Mouse (Mus musculus) forebrain, embryonic 16.5 days (tissue): ENCODE measurements at regions not wholly inside any gene's neighbourhood (a gene's known extent, or its start where the extent isn't known, plus 50 kb on each side); places are given as distances from the start of the nearest gene placed in this dataset.

ENCODE experiments used
- ATAC-seq: fragments of 200-750 bp; cut with Nextera tagmentation; 2 replicates; pipeline ENCODE4 v1.8.0; 2017; ENCODE audit warnings: mild to moderate bottlenecking, moderate library complexity
- H3K27ac ChIP-seq: fragments of 300-500 bp; sonication (generic); 2 replicates; pipeline ENCODE4 v1.5.1; 2014; ENCODE audit warnings: low read length, control low read depth
- H3K27me3 ChIP-seq: fragments of 300-500 bp; sonication (generic); replicated peaks from 2 replicates; pipeline ENCODE4 v1.6.1; 2014; ENCODE audit warnings: low read length; ENCODE audit not compliant: control insufficient read depth, insufficient read depth
- H3K36me3 ChIP-seq: fragments of 300-500 bp; sonication (generic); 2 replicates; pipeline ENCODE4 v1.6.1; 2014; ENCODE audit not compliant: control insufficient read depth, insufficient read depth
- H3K4me1 ChIP-seq: fragments of 300-500 bp; sonication (generic); replicated peaks from 2 replicates; pipeline ENCODE4 v1.6.1; 2014; ENCODE audit warnings: low read length; ENCODE audit not compliant: control insufficient read depth, insufficient read depth
- H3K4me2 ChIP-seq: fragments of 300-500 bp; sonication (generic); 2 replicates; pipeline ENCODE4 v1.6.1; 2014; ENCODE audit warnings: mild to moderate bottlenecking, low read length, control low read depth
- H3K4me3 ChIP-seq: fragments of 300-500 bp; sonication (generic); replicated peaks from 2 replicates; pipeline ENCODE4 v1.5.1; 2014; ENCODE audit warnings: mild to moderate bottlenecking, low read length, control low read depth
- H3K9ac ChIP-seq: fragments of 300-500 bp; sonication (generic); replicated peaks from 2 replicates; pipeline ENCODE4 v1.6.1; 2014; ENCODE audit warnings: low read depth, low read length, control low read depth
- H3K9me3 ChIP-seq: fragments of 300-500 bp; sonication (generic); 2 replicates; pipeline ENCODE4 v1.6.1; 2016; ENCODE audit warnings: low read length; ENCODE audit not compliant: control insufficient read depth
- WGBS: fragments of 180-500 bp; shearing (Covaris S2); extraction: QIAGEN DNeasy Blood & Tissue Kit; methylation state at CpG from one replicate; pipeline ENCODE4 v1.1.7; 2014; 5-methylcytosine and 5-hydroxymethylcytosine counted together

- Histone ChIP-seq H3K4me1 (no peaks in the 10 kb centered on the region), H3K27ac (no peak overlapping the region), H3K27me3 (no peaks in the 10 kb centered on the region), H3K4me3 (no peak overlapping the region), H3K9me3 (no peaks in the 10 kb centered on the region), H3K9ac (no peak overlapping the region), H3K36me3 (no peaks in the 10 kb centered on the region), H3K4me2 (no peak overlapping the region)
- ATAC-seq, result no peak
- 81% methylated on average over 15 of the region's 15 CpGs for WGBS
These were observed 237.6 kb downstream of the Atp23 start for GRCm38 (mm10) chr10:126663461-126664013.

GRCm38 (mm10) chr10:126662765-126663164, 238.4 kb downstream of the Atp23 start:
- Histone ChIP-seq H3K27me3 (no peaks in the 10 kb centered on the region), H3K4me2 (no peak overlapping the region), H3K36me3 (no peaks in the 10 kb centered on the region), H3K9ac (no peak overlapping the region), H3K27ac (no peak overlapping the region), H3K4me1 (no peaks in the 10 kb centered on the region), H3K9me3 (no peaks in the 10 kb centered on the region), H3K4me3 (no peak overlapping the region)
- ATAC-seq, result no peak
- WGBS, result 93% methylated on average over 6 of the region's 6 CpGs

DNA sequence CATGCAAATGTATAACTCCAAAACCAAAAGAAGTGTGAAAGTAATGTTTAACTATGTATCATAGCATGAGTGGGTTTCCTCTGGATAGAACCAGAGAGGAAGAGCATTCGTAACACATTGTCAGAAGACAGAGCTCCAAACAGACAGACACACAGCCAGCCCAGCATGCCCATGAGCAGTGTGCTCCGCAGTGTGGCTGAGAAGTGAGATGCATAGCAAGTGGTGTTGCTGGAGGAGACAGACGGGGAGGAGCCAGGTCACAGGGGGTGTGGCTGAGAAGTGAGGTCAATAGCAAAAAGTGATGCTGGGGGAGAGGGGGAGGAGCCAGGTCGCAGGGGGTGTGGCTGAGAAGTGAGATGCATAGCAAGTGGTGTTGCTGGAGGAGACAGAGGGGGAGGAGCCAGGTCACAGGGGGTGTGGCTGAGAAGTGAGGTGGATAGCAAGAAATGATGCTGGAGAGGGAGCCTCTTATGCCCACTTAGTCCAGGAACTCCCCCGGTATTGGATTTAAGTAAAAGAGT, 240.0 kb downstream of the Atp23 start:
- Histone ChIP-seq H3K9ac (no peak overlapping the region), H3K27ac (no peak overlapping the region), H3K4me2 (no peak overlapping the region), H3K4me1 (no peaks in the 10 kb centered on the region), H3K4me3 (no peak overlapping the region), H3K27me3 (no peaks in the 10 kb centered on the region), H3K9me3 (no peaks in the 10 kb centered on the region), H3K36me3 (no peaks in the 10 kb centered on the region)
- no peak for ATAC-seq
- WGBS, result 66% methylated on average over 5 of the region's 5 CpGs

- H3K4me1 ChIP-seq, result no peaks in the 10 kb centered on the region
- no peak overlapping the region for H3K4me2 ChIP-seq
- no peaks in the 10 kb centered on the region for H3K9me3 ChIP-seq
- H3K4me3 ChIP-seq, result no peak overlapping the region
- H3K27me3 ChIP-seq, result no peaks in the 10 kb centered on the region
- H3K36me3 ChIP-seq, result no peaks in the 10 kb centered on the region
- no peak overlapping the region for H3K9ac ChIP-seq
- 76% methylated on average over 9 of the region's 9 CpGs for WGBS
- ATAC-seq, result no peak
- no peak overlapping the region for H3K27ac ChIP-seq
These were observed 241.1 kb downstream of the Atp23 start for GRCm38 (mm10) chr10:126660024-126660423.

GRCm38 (mm10) chr10:126652693-126653092, 248.5 kb downstream of the Atp23 start:
- no peak for ATAC-seq
- Histone ChIP-seq H3K4me3 (no peak overlapping the region), H3K27me3 (no peaks in the 10 kb centered on the region), H3K9me3 (no peaks in the 10 kb centered on the region), H3K27ac (no peak overlapping the region), H3K4me1 (0 out of 2 replicates have a peak, but pooled peaks cover 2% of the 10 kb centered on the region), H3K9ac (no peak overlapping the region), H3K4me2 (no peak overlapping the region), H3K36me3 (no peaks in the 10 kb centered on the region)
- 89% methylated on average over 3 of the region's 3 CpGs for WGBS

GRCm38 (mm10) chr10:126646587-126646986, 254.6 kb downstream of the Atp23 start:
- no peak overlapping the region for H3K9ac ChIP-seq
- H3K4me1 ChIP-seq, result peaks cover 8% of the 10 kb centered on the region
- H3K27ac ChIP-seq, result no peak overlapping the region
- no peak overlapping the region for H3K4me3 ChIP-seq
- H3K27me3 ChIP-seq, result no peaks in the 10 kb centered on the region
- no peaks in the 10 kb centered on the region for H3K9me3 ChIP-seq
- no peak for ATAC-seq
- 23% methylated on average over 4 of the region's 4 CpGs for WGBS
- no peaks in the 10 kb centered on the region for H3K36me3 ChIP-seq
- H3K4me2 ChIP-seq, result no peak overlapping the region

DNA sequence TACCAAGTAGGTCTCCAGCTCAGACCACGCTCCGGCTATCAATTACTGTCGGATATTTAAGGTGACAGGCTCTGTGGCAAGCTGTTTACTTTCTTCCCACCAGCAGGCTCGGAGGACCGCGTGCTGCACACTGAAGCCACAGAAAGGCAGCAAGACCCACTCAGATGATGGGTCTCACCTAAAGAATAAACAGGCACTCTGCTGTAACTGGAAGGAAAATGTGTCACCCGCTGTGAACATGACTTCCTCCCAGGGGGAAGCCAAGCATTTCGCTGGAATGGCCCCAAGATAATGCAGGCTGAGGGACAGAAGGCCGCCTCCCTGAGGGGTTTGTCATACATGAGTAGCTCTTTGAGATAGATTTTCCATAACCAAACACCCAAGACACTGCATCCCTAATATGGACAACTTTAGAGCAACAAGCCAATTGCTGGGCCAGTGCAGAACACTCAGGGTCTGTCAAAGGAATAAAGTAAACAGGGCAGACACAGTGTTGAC, 259.3 kb downstream of the Atp23 start:
- WGBS, result 12% methylated on average over 9 of the region's 9 CpGs
- Histone ChIP-seq H3K4me2 (no peak overlapping the region), H3K9ac (no peak overlapping the region), H3K27me3 (no peaks in the 10 kb centered on the region), H3K4me3 (no peak overlapping the region), H3K36me3 (no peaks in the 10 kb centered on the region), H3K9me3 (no peaks in the 10 kb centered on the region), H3K4me1 (peaks cover 10% of the 10 kb centered on the region), H3K27ac (peak overlapping the region; percentile 15)
- ATAC-seq, result peak; percentile 58; the same call in 1 of the 2 replicates

GRCm38 (mm10) chr10:126634731-126635130, 266.4 kb downstream of the Atp23 start:
- peak; percentile 40 for ATAC-seq
- Histone ChIP-seq H3K4me2 (no peak overlapping the region), H3K27ac (no peak overlapping the region), H3K9me3 (no peaks in the 10 kb centered on the region), H3K4me3 (no peak overlapping the region), H3K4me1 (peaks cover 9% of the 10 kb centered on the region), H3K27me3 (no peaks in the 10 kb centered on the region), H3K9ac (no peak overlapping the region), H3K36me3 (no peaks in the 10 kb centered on the region)
- 39% methylated on average over 13 of the region's 13 CpGs for WGBS

DNA sequence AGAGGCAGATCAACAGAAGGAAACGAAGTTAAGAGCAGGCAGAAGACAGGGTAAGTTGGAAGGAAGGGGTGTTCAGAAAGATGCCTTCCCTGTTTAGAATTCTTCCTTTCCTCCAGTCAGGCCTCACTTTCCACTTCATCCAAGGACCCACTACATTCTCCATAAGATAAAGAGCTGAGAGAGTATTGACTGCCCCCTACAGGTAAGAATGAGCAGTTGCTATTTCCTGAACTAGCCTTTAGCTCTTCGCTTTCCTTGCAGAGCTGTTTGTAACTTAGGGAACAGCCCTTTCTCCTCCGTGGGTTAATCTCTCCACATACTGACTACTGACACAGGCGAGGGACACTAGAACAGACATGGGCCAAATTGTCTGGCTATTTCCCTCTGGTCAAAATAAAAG, 273.1 kb downstream of the Atp23 start:
- Histone ChIP-seq H3K36me3 (no peaks in the 10 kb centered on the region), H3K9ac (no peak overlapping the region), H3K4me3 (no peak overlapping the region), H3K4me1 (no peaks in the 10 kb centered on the region), H3K27me3 (no peaks in the 10 kb centered on the region), H3K4me2 (no peak overlapping the region), H3K9me3 (no peaks in the 10 kb centered on the region), H3K27ac (no peak overlapping the region)
- ATAC-seq, result no peak
- 53% methylated on average over 4 of the region's 4 CpGs for WGBS

DNA sequence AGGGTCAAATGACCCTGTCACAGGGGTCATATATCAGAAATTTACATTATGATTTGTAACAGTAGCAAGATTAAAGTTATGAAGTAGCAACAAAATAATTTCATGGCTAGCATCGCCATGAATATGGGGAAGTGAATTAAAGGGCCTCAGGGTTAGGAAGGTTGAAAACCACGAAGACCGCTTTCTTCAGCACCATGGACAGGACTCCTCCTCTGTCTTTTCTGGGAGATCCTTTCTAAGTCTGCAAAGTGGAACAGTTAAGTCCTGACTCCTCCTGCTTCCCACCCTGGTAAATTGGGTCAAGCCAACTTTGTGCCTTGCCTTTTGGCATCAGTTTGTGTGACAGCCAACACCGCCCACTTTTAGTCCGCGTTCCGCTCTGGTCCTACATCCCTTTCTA, 275.7 kb downstream of the Atp23 start:
- ATAC-seq, result no peak
- Histone ChIP-seq H3K4me3 (no peak overlapping the region), H3K9me3 (no peaks in the 10 kb centered on the region), H3K4me1 (peaks cover 2% of the 10 kb centered on the region; the same call in 1 of the 2 replicates), H3K27ac (no peak overlapping the region), H3K9ac (no peak overlapping the region), H3K4me2 (no peak overlapping the region), H3K27me3 (no peaks in the 10 kb centered on the region), H3K36me3 (no peaks in the 10 kb centered on the region)
- WGBS, result 64% methylated on average over 7 of the region's 7 CpGs
